Mouse (Mus musculus) 3T3-L1 (cell line): ENCODE data around the gene Neu3.

ENCODE experiments used
- DNase-seq: peaks from one replicate; pipeline ENCODE4 v3.0.0-alpha.2; 2015; ENCODE audit warnings: low read depth, low spot score

Gene Neu3

GRCm38 (mm10) chr7:99828083-99828570, at the start of gene Neu3:
Neu3 (minus strand) TSS chr7:99828417.
- DNase-seq = peak; percentile 93

- peak; percentile 81 for DNase-seq
Observed at GRCm38 (mm10) chr7:99876345-99876744, 48.1 kb upstream of the Neu3 start.

GRCm38 (mm10) chr7:99875891-99876290, 47.7 kb upstream of the Neu3 start:
- DNase-seq = no peak

GRCm38 (mm10) chr7:99873965-99874364, 45.7 kb upstream of the Neu3 start:
- no peak for DNase-seq

- DNase-seq = no peak
Observed at GRCm38 (mm10) chr7:99869296-99869695, 41.1 kb upstream of the Neu3 start.

GRCm38 (mm10) chr7:99865219-99865618, 37.0 kb upstream of the Neu3 start:
- peak; percentile 61 for DNase-seq

- DNase-seq = peak; percentile 52
Observed at GRCm38 (mm10) chr7:99864241-99865028, 36.2 kb upstream of the Neu3 start.

- no peak for DNase-seq
Observed at GRCm38 (mm10) chr7:99863362-99863761, 35.1 kb upstream of the Neu3 start, which contains the start of gene Spcs2. Spcs2 (minus strand) TSS chr7:99863462.

- peak; percentile 98 for DNase-seq
Observed at GRCm38 (mm10) chr7:99858813-99859585, 30.8 kb upstream of the Neu3 start, which contains the start of gene Xrra1. Xrra1 (plus strand) TSS chr7:99859116.

GRCm38 (mm10) chr7:99858175-99858812, 30.1 kb upstream of the Neu3 start:
- no peak for DNase-seq

- DNase-seq = no peak
Observed at GRCm38 (mm10) chr7:99856266-99856861, 28.1 kb upstream of the Neu3 start.

- no peak for DNase-seq
Observed at GRCm38 (mm10) chr7:99854311-99854710, 26.1 kb upstream of the Neu3 start.

GRCm38 (mm10) chr7:99853350-99853749, 25.1 kb upstream of the Neu3 start:
- no peak for DNase-seq

- DNase-seq = no peak
Observed at GRCm38 (mm10) chr7:99851618-99852017, 23.4 kb upstream of the Neu3 start.

GRCm38 (mm10) chr7:99851121-99851520, 22.9 kb upstream of the Neu3 start:
- DNase-seq = no peak

- DNase-seq = no peak
Observed at GRCm38 (mm10) chr7:99850534-99850933, 22.3 kb upstream of the Neu3 start.

GRCm38 (mm10) chr7:99845533-99846236, 17.5 kb upstream of the Neu3 start:
- no peak for DNase-seq

GRCm38 (mm10) chr7:99838241-99838640, 10.0 kb upstream of the Neu3 start:
- no peak for DNase-seq

- no peak for DNase-seq
Observed at GRCm38 (mm10) chr7:99837358-99838071, 9.3 kb upstream of the Neu3 start.

GRCm38 (mm10) chr7:99836781-99837180, 8.6 kb upstream of the Neu3 start:
- DNase-seq = no peak
